Mouse (Mus musculus) c-Kit-positive CD71-positive TER-119-positive erythroid progenitor cells, embryonic 14.5 days (primary cell): ENCODE data around the gene Alg10b.
"Not testable (repeated sequence)": the region's sequence is repeated elsewhere in the genome, so short reads cannot be mapped to it uniquely, and the experiment has no call there.

Experiments
- DNase-seq: peaks from one replicate; pipeline ENCODE4 v3.0.0-alpha.2; 2013; ENCODE audit warnings: low spot score

The Alg10b gene

GRCm38 (mm10) chr15:90223969-90224750 lies at the start of gene Alg10b:
Alg10b (plus strand) TSS chr15:90224311.
- DNase-seq = peak; percentile 89

DNA sequence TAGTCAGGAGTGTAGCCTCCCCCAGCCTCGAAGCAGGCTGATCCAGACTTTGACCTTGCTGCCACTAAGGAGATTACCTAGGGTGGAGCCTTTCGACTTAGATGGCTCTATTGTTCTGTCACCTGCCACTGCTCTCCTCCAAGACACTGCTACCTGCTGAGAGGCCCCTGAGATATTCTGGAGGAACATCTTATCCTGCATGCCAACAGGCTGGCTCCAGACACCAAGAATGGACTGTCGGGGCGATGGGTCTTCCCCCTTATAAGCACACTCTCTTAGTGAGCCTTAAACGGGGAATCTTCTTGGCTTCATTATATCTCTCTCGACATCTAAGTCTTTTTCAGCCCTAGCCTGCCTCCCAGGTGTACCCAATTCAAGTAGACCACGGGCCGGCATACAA lies 41.0 kb upstream of the Alg10b start:
- not testable (repeated sequence) for DNase-seq

DNA sequence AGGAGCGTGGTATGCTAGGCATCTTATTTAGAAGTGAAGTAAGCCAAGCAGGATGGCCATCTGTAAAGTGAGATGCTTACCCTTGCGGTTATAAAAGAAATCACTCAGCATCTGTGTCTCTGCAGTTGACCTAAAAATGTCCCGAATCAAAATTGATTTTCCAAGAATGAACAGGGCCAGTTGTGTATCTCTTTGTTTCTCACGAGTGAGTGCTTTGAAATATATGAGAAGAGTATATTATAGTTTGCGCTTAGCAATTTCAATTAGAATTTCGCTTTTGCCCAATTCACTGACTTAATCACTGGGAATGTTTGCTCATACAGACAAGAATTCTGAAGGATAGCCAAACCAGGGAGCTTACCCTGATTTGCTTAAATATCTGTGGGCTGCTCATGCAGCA lies 40.6 kb upstream of the Alg10b start:
- no peak for DNase-seq

DNA sequence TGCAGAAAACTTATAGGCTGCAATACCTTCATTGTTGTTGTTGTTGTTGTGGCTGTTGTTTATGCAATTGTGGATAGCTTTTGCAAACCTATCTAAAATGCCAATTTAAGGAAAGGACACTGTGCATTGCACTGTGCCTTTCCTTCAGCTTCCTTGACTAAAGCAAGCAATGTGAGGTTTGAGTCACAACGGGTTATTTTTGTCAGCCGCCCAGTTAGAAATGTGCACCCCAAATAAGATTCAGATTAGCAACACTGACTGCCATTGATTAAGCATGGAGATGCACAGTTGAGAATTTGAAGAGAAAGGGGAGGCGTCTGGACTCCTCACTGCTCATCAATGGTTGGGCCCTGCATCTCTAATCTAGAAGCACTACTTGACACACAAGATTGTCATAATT lies 39.4 kb upstream of the Alg10b start:
- DNase-seq = no peak

DNA sequence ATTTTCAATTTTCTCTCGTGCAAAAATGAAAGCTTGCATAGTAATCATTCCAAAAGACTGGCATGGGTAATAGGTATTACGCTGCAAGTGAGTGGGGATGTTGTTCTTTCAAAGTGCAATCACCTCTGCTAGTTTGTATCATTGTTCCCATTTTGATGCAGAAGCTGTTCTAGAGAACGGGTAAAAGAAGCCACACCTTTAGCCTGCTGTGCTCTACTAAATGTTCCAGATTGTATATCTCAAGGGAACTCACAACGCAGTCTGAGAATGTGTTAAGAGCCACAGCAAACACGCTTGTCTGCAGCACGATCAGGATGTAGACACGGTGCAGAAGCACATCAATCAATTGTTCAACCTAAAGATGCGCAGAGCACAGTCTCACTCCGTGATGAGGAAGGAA lies 34.6 kb upstream of the Alg10b start:
- DNase-seq = no peak

GRCm38 (mm10) chr15:90213946-90214345 lies 10.2 kb upstream of the Alg10b start:
- DNase-seq = no peak

GRCm38 (mm10) chr15:90214913-90215312 lies 9.2 kb upstream of the Alg10b start:
- DNase-seq = peak; percentile 48

DNA sequence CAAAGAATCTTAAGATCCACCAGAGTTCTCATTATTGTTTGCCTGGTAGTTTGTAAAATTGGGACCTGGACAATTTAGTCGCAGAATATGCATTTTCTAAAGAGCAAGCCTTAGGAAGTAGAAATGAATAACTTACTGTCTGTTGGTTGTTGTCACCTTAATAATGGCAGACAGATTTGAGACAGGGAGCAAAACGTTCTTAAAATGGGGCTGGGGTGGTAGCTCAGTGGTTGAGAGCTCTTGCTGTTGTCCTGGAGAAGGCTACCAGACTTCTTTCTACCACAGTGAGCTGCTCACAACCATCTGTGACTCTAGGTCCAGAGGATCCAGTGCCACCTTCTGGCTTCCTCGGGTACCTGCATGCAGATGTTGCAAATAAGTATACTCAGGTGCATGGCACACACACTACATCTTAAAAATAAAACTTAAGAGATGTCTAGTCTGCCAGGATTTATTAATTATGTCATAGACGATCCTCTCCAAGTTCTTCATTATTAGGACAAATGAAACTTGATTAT lies 1.0 kb downstream of the Alg10b start:
- peak; percentile 75 for DNase-seq

- peak; percentile 9 for DNase-seq
Observed at GRCm38 (mm10) chr15:90237657-90238056, 13.5 kb downstream of the Alg10b start.

- DNase-seq = no peak
Observed at GRCm38 (mm10) chr15:90244081-90244480, 20.0 kb downstream of the Alg10b start.

DNA sequence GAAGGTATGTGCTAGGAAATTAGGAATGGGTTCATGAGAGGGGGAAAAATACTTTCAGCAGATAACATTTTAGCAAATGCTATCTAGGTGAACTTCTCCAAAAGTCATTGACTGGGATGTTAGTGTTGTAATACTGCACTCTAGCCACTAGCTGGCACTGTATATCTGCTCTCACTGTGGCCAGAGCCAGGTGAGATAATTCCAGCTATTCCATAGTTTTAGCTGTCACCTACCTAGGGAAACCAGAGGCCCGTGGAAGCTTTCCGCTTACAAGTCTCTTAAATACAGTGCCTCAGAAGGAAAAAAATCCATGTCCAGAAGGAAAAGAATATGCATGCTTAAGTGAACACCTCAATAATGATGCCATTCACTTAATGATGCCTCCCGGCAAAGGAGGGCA lies 25.6 kb downstream of the Alg10b start:
- DNase-seq = no peak

DNA sequence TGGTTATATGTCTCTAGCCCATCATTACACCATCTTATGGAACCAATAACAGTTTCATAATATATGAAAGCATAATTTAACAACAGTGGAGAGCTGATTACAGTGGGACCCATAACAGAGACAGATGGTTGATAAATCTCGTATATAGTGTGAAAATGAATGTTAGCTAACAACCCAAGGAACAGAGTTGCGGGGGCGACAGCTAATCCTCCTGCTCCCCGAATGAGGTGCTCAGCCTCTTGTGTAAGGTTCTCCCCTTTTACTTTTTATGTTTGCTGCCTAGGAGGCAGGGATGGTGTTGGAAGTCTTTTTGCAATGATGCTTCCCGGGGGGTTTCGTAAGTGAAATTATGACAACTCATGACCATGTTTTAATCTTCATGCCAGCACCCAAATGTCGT lies 58.8 kb downstream of the Alg10b start:
- no peak for DNase-seq
